Mouse (Mus musculus): ENCODE results near the gene Cyp2a22. TPM values are rescaled to one million over a fixed set of nuclear protein-coding genes. Genes with fewer than 3 reads are reported as not detected.
"Not testable (repeated sequence)": the region's sequence is repeated elsewhere in the genome, so short reads cannot be mapped to it uniquely, and the experiment has no call there.

Gene Cyp2a22
- 0.75 and 21.6 TPM in 2 replicates for total RNA-seq (2021)
- long read RNA-seq, experiment 1, partial matches to known transcripts = 0 of 1 reads
- long read RNA-seq, experiment 1, other reads (novel, unspliced or antisense) = 0 of 1 reads
- long read RNA-seq, experiment 2, transcript Cyp2a22-201 (9 exons, 1,796 nt) = major isoform, 6 of 10 reads
- long read RNA-seq, experiment 2, partial matches to known transcripts = 2 of 10 reads
- long read RNA-seq, experiment 2, other reads (novel, unspliced or antisense) = 2 of 10 reads

- DNase-seq = no peak
Measured at GRCm38 (mm10) chr7:26939262-26939661, at the start of gene Cyp2a22. TSS of gene Cyp2a22 (minus strand) at chr7:26939384.

- not testable (repeated sequence) for DNase-seq
Measured at GRCm38 (mm10) chr7:26983151-26983550, 44.0 kb upstream of the Cyp2a22 start.

- DNase-seq = no peak
Measured at GRCm38 (mm10) chr7:26982551-26982950, 43.4 kb upstream of the Cyp2a22 start.

GRCm38 (mm10) chr7:26981937-26982336, 42.8 kb upstream of the Cyp2a22 start:
- DNase-seq = not testable (repeated sequence)

- DNase-seq = not testable (repeated sequence)
Measured at GRCm38 (mm10) chr7:26981464-26981863, 42.3 kb upstream of the Cyp2a22 start.

- not testable (repeated sequence) for DNase-seq
Measured at GRCm38 (mm10) chr7:26962371-26962770, 23.2 kb upstream of the Cyp2a22 start.

GRCm38 (mm10) chr7:26953306-26953705, 14.1 kb upstream of the Cyp2a22 start:
- peak; percentile 35 for DNase-seq

- DNase-seq = not testable (repeated sequence)
Measured at GRCm38 (mm10) chr7:26952671-26953070, 13.5 kb upstream of the Cyp2a22 start.

GRCm38 (mm10) chr7:26941320-26941925, 2.2 kb upstream of the Cyp2a22 start:
- peak; percentile 10 for DNase-seq

- not testable (repeated sequence) for DNase-seq
Measured at GRCm38 (mm10) chr7:26917114-26917513, 22.1 kb downstream of the Cyp2a22 start.

Other genes starting within 250 kb of the Cyp2a22 start
- gene Cyp2b19, start 182.2 kb downstream of the Cyp2a22 start, total RNA-seq (2021) = 0.26 TPM in 1 of 2 replicates, not detected in the other
- 1.6 TPM in 1 of 2 replicates, not detected in the other for gene Cyp2g1, start 130.5 kb downstream of the Cyp2a22 start, total RNA-seq (2021)
- gene Cyp2a5, start 104.1 kb downstream of the Cyp2a22 start, total RNA-seq (2021) = 1.8 and 33.4 TPM in 2 replicates
- gene Cyp2a12, start 89.7 kb upstream of the Cyp2a22 start, total RNA-seq (2021) = 5.2 and 72.8 TPM in 2 replicates
- gene Cyp2f2, start 180.5 kb upstream of the Cyp2a22 start, total RNA-seq (2021) = 733 and 877 TPM in 2 replicates
- not detected in 2 replicates for gene Cyp2t4, start 214.3 kb upstream of the Cyp2a22 start, total RNA-seq (2021)
- 83.9 and 92.9 TPM in 2 replicates for gene Egln2, start 227.4 kb upstream of the Cyp2a22 start, total RNA-seq (2021)
- 39.5 and 55.2 TPM in 2 replicates for gene Rab4b, start 239.5 kb upstream of the Cyp2a22 start, total RNA-seq (2021)
- gene Gm21983, start 241.7 kb upstream of the Cyp2a22 start, total RNA-seq (2021) = not detected in 2 replicates
- 0.89 TPM in 1 of 2 replicates, not detected in the other for gene Mia, start 241.8 kb upstream of the Cyp2a22 start, total RNA-seq (2021)